Mouse (Mus musculus) B cell, adult 62 days (primary cell): Measurements from ENCODE around the gene Ear14. TPM values are rescaled to one million over a fixed set of nuclear protein-coding genes. Genes with fewer than 3 reads are reported as not detected.

Experiments
- total RNA-seq: library from RNA; stranded (reverse); gene quantifications from 4 replicates; pipeline ENCODE4 v1.2.4, GENCODE M21; 2023

Ear14 gene
- total RNA-seq: not detected in 4 replicates

GRCm38 (mm10) chr14:51203115-51203514, at the start of gene Ear14:
Ear14 (plus strand) TSS chr14:51203391.

GRCm38 (mm10) chr14:51161976-51162375, 41.2 kb upstream of the Ear14 start, which contains the start of gene Rnase2b:
Rnase2b (plus strand) TSS chr14:51162260.

GRCm38 (mm10) chr14:51199098-51200023, 3.8 kb upstream of the Ear14 start, which contains the start of gene Ang2:
Ang2 (minus strand) TSS chr14:51199148.

Other genes starting within 250 kb of the Ear14 start
- 1.6 to 3.2 TPM (median 1.8 TPM) in 3 of 4 replicates, not detected in the other for gene Pnp2, start 247.4 kb upstream of the Ear14 start, total RNA-seq
- gene Rnase10, start 195.6 kb upstream of the Ear14 start, total RNA-seq: not detected in 4 replicates
- gene Rnase9, start 161.5 kb upstream of the Ear14 start, total RNA-seq: not detected in 4 replicates
- not detected in 4 replicates for gene Rnase11, start 153.2 kb upstream of the Ear14 start, total RNA-seq
- gene Rnase12, start 145.7 kb upstream of the Ear14 start, total RNA-seq: 1.2 to 1.6 TPM (median 1.6 TPM) in 3 of 4 replicates, not detected in the other
- not detected in 4 replicates for gene Olfr750, start 129.0 kb upstream of the Ear14 start, total RNA-seq
- 0.38 to 0.75 TPM (median 0.55 TPM) in 3 of 4 replicates, not detected in the other for gene Rnase4, start 112.3 kb upstream of the Ear14 start, total RNA-seq
- gene Ang, start 112.2 kb upstream of the Ear14 start, total RNA-seq: not detected in 4 replicates
- gene Eddm3b, start 89.0 kb upstream of the Ear14 start, total RNA-seq: not detected in 4 replicates
- gene Rnase6, start 79.5 kb upstream of the Ear14 start, total RNA-seq: 95.9 to 104 TPM (median 99.0 TPM) in 4 replicates
- 0.78 TPM in 1 of 4 replicates, not detected in the others for gene Rnase1, start 56.6 kb upstream of the Ear14 start, total RNA-seq
- not detected in 4 replicates for gene Rnase2b, start 41.1 kb upstream of the Ear14 start, total RNA-seq
- not detected in 4 replicates for gene Ang2, start 4.2 kb upstream of the Ear14 start, total RNA-seq
- not detected in 4 replicates for gene Rnase2a, start 52.7 kb downstream of the Ear14 start, total RNA-seq
- not detected in 4 replicates for gene Gm7247, start 158.4 kb downstream of the Ear14 start, total RNA-seq
- gene Vmn2r88, start 207.4 kb downstream of the Ear14 start, total RNA-seq: not detected in 4 replicates
- gene Vmn2r89, start 248.5 kb downstream of the Ear14 start, total RNA-seq: not detected in 4 replicates